Mouse (Mus musculus): ENCODE measurements at regions not wholly inside any gene's neighbourhood (a gene's known extent, or its start where the extent isn't known, plus 50 kb on each side); places are given as distances from the start of the nearest gene placed in this dataset.

- 75% methylated on average over 10 of the region's 10 CpGs for WGBS
- H3K36me3 ChIP-seq (ENCODE audit: control insufficient read depth, insufficient read depth, low read length), result no peaks in the 10 kb centered on the region
- no peak overlapping the region for H3K27ac ChIP-seq (replicated peaks; ENCODE audit: low read depth, low read length)
- TF ChIP-seq POLR2A (IDR thresholded peaks at IDR 0.05; ENCODE audit: borderline replicate concordance, extremely low read depth, insufficient read depth, insufficient read length), result no peak
- ATAC-seq (ENCODE audit: low FRiP score, low read depth) (no peak), DNase-seq (ENCODE audit: low spot score) (no peak)
- no peak overlapping the region; the same call in 1 of the 2 replicates for H3K4me2 ChIP-seq (replicated peaks; ENCODE audit: low read depth, low read length, severe bottlenecking)
- no peak overlapping the region for H3K9ac ChIP-seq (ENCODE audit: low read depth, low read length, severe bottlenecking)
- H3K9me3 ChIP-seq (ENCODE audit: control insufficient read depth, low read length), result no peaks in the 10 kb centered on the region
- H3K4me3 ChIP-seq (replicated peaks; ENCODE audit: low read length), result no peak overlapping the region
- H3K4me1 ChIP-seq (ENCODE audit: control insufficient read depth, insufficient read depth, low read length), result peaks cover 2% of the 10 kb centered on the region; the same call in 1 of the 2 replicates
- no peaks in the 10 kb centered on the region for H3K27me3 ChIP-seq (ENCODE audit: control insufficient read depth, insufficient read depth, low read length)
Observed at GRCm38 (mm10) chr13:99078643-99079042, 94.3 kb upstream of the 1700024P04Rik start.

- ATAC-seq (ENCODE audit: low FRiP score, low read depth), result no peak
- no peak for TF ChIP-seq POLR2A (IDR thresholded peaks at IDR 0.05; ENCODE audit: borderline replicate concordance, extremely low read depth, insufficient read depth, insufficient read length)
- DNase-seq (ENCODE audit: low spot score), result no peak
- no peak overlapping the region for H3K27ac ChIP-seq (replicated peaks; ENCODE audit: low read depth, low read length)
- no peaks in the 10 kb centered on the region for H3K27me3 ChIP-seq (ENCODE audit: control insufficient read depth, insufficient read depth, low read length)
- WGBS, result 45% methylated on average over 6 of the region's 6 CpGs
- no peaks in the 10 kb centered on the region for H3K36me3 ChIP-seq (ENCODE audit: control insufficient read depth, insufficient read depth, low read length)
- no peak overlapping the region for H3K4me2 ChIP-seq (replicated peaks; ENCODE audit: low read depth, low read length, severe bottlenecking)
- H3K4me3 ChIP-seq (replicated peaks; ENCODE audit: low read length), result no peak overlapping the region
- H3K9ac ChIP-seq (ENCODE audit: low read depth, low read length, severe bottlenecking), result no peak overlapping the region
- no peaks in the 10 kb centered on the region for H3K9me3 ChIP-seq (ENCODE audit: control insufficient read depth, low read length)
- peaks cover 9% of the 10 kb centered on the region for H3K4me1 ChIP-seq (ENCODE audit: control insufficient read depth, insufficient read depth, low read length)
Observed at GRCm38 (mm10) chr13:99077039-99077749, 92.8 kb upstream of the 1700024P04Rik start.

- no peak for TF ChIP-seq POLR2A (IDR thresholded peaks at IDR 0.05; ENCODE audit: borderline replicate concordance, extremely low read depth, insufficient read depth, insufficient read length)
- DNase-seq (ENCODE audit: low spot score), result no peak
- Histone ChIP-seq H3K4me2 (replicated peaks; ENCODE audit: low read depth, low read length, severe bottlenecking) (no peak overlapping the region), H3K27me3 (ENCODE audit: control insufficient read depth, insufficient read depth, low read length) (no peaks in the 10 kb centered on the region), H3K36me3 (ENCODE audit: control insufficient read depth, insufficient read depth, low read length) (no peaks in the 10 kb centered on the region), H3K27ac (replicated peaks; ENCODE audit: low read depth, low read length) (no peak overlapping the region), H3K9ac (ENCODE audit: low read depth, low read length, severe bottlenecking) (no peak overlapping the region), H3K4me1 (ENCODE audit: control insufficient read depth, insufficient read depth, low read length) (peaks cover 20% of the 10 kb centered on the region), H3K9me3 (ENCODE audit: control insufficient read depth, low read length) (no peaks in the 10 kb centered on the region), H3K4me3 (replicated peaks; ENCODE audit: low read length) (no peak overlapping the region)
- 68% methylated on average over 4 of the region's 4 CpGs for WGBS
- ATAC-seq (ENCODE audit: low FRiP score, low read depth), result no peak
Observed at GRCm38 (mm10) chr13:99075467-99075866, 91.1 kb upstream of the 1700024P04Rik start.

- no peaks in the 10 kb centered on the region; the same call in 1 of the 2 replicates for H3K9me3 ChIP-seq (ENCODE audit: control insufficient read depth, low read length)
- peak; percentile 87 for DNase-seq (ENCODE audit: low spot score)
- H3K4me3 ChIP-seq (replicated peaks; ENCODE audit: low read length), result no peak overlapping the region
- no peak overlapping the region for H3K9ac ChIP-seq (ENCODE audit: low read depth, low read length, severe bottlenecking)
- peak; percentile 76 for ATAC-seq (ENCODE audit: low FRiP score, low read depth)
- no peaks in the 10 kb centered on the region for H3K36me3 ChIP-seq (ENCODE audit: control insufficient read depth, insufficient read depth, low read length)
- no peak overlapping the region for H3K4me2 ChIP-seq (replicated peaks; ENCODE audit: low read depth, low read length, severe bottlenecking)
- peaks cover 23% of the 10 kb centered on the region for H3K4me1 ChIP-seq (ENCODE audit: control insufficient read depth, insufficient read depth, low read length)
- 45% methylated on average over 8 of the region's 8 CpGs for WGBS
- H3K27ac ChIP-seq (replicated peaks; ENCODE audit: low read depth, low read length), result peak overlapping the region; percentile 43; the same call in 1 of the 2 replicates
- TF ChIP-seq POLR2A (IDR thresholded peaks at IDR 0.05; ENCODE audit: borderline replicate concordance, extremely low read depth, insufficient read depth, insufficient read length), result no peak
- H3K27me3 ChIP-seq (ENCODE audit: control insufficient read depth, insufficient read depth, low read length), result no peaks in the 10 kb centered on the region
Observed at GRCm38 (mm10) chr13:99071821-99072414, 87.6 kb upstream of the 1700024P04Rik start.

GRCm38 (mm10) chr13:99071413-99071812 lies 87.0 kb upstream of the 1700024P04Rik start:
- no peak for TF ChIP-seq POLR2A (IDR thresholded peaks at IDR 0.05; ENCODE audit: borderline replicate concordance, extremely low read depth, insufficient read depth, insufficient read length)
- ATAC-seq (ENCODE audit: low FRiP score, low read depth), result peak; percentile 80

More at GRCm38 (mm10) chr13:99071413-99071812, 87.0 kb upstream of the 1700024P04Rik start:
- Histone ChIP-seq H3K4me2 (replicated peaks; ENCODE audit: low read depth, low read length, severe bottlenecking) (no peak overlapping the region), H3K9ac (ENCODE audit: low read depth, low read length, severe bottlenecking) (no peak overlapping the region), H3K9me3 (ENCODE audit: control insufficient read depth, low read length) (no peaks in the 10 kb centered on the region; the same call in 1 of the 2 replicates), H3K27ac (replicated peaks; ENCODE audit: low read depth, low read length) (peak overlapping the region; percentile 11; the same call in 1 of the 2 replicates), H3K27me3 (ENCODE audit: control insufficient read depth, insufficient read depth, low read length) (no peaks in the 10 kb centered on the region), H3K4me1 (ENCODE audit: control insufficient read depth, insufficient read depth, low read length) (peaks cover 23% of the 10 kb centered on the region), H3K36me3 (ENCODE audit: control insufficient read depth, insufficient read depth, low read length) (no peaks in the 10 kb centered on the region), H3K4me3 (replicated peaks; ENCODE audit: low read length) (no peak overlapping the region)
- DNase-seq (ENCODE audit: low spot score), result peak; percentile 64
- 21% methylated on average over 6 of the region's 6 CpGs for WGBS
